Mouse (Mus musculus): ENCODE data around the gene Prepl.
A peak's percentile ranks its signal among the peaks of the same experiment; 100 is the strongest.

Gene Prepl

DNA sequence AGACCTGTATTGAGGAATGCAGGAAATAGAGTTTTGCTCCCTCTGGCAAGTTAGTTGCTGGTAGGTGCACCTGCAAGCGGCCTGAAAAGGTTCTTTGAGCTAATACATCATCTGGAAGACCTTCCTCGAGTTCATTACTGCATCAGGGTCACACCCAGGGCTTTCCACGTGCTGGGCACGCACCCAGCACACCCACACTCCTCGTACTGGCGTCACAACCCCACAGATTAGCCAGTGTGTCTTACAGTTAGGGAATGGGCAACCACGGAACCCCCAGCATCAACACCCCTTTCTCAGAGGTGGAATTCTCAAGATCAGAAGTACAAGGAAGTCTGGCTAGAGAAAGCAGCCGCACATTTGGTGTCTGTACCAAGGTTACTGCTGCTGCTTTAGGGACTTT lies 65.8 kb downstream of the Prepl start:
- DNase-seq (ENCODE audit: low read depth, low spot score): no peak

DNA sequence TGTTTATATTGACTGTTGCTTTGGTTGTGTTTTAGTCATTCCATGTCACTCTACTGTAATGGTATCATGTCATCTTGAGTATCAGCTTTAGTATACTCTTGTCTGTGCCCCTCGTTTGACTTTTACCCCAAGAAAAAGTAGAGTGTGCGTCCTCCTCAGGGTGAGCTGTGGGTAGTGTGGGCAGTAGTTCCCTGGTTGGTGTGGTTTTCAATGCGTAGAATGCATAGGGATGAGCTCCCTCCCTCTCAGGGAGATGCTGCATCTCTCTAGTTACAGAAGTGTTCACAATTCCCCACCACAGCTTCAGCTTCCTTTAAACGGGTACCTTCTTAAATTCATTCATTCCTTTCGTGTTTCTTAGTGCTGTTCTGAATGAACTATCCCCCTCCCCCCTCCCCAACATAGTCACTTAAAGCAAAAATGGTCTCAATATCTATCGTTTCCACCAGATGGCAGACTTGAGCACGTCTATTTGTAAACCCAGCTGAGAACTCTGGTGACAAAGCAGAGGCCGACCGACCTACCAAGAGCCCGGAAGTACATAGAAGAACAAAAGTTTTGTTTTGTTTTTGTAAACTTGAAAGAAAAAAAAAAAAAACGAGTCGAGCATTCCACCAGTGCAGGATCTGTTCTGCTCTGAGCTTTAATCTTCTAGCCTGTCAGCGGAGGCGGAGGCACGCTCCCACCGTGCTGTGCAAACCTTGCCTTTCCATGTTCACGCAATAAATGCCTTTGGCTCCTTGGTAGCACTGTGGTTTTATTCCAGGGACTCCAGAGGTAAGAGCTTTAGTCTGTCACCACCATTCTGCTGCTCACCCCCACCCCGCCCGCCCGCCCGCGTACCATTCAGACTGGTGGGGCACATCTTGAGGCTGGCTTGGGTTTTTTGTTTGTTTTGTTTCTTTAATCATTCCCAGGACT lies 66.5 kb downstream of the Prepl start:
- peak; percentile 78 for DNase-seq (ENCODE audit: low read depth, low spot score)

DNA sequence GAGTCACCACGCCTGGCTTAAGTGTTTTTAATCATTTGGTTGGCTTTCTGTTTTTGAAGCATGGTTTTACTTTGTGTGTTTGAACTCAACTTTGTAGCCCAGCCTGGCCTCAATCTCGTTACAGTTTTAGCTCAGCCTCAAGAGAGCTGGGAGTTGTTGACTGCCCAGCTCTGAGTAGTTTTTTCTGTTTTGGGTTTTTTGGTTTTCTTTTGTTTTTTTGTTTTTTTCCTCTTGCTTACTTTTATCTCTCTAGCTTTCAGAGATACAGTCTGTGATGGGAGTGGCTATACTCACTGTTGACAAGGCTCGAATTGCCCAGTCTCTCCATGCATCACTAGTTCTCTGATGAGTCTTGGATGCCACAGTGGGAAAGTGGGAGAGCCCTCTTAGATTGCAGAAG lies 69.7 kb downstream of the Prepl start:
- DNase-seq (ENCODE audit: low read depth, low spot score): no peak

DNA sequence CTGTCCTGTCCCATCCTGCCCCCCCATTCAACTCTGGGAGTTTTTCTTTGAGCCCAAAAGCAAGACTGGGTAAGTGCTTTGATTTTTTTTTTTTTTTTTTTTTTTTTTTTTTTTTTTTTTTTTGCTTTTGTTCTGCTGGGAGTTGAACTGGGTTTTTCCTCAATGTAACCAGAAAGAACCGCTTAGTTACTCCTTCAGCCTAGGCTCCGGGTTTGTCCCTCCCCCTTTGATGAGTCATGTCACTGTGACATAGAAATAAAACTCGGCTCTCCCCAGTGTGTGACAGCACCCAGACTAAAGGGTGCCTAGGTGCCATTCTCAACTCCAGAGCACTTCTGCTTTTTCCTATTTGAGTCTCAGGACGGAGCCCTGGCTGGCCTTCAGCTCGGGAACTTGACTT lies 71.2 kb downstream of the Prepl start:
- DNase-seq (ENCODE audit: low read depth, low spot score): peak; percentile 38

DNA sequence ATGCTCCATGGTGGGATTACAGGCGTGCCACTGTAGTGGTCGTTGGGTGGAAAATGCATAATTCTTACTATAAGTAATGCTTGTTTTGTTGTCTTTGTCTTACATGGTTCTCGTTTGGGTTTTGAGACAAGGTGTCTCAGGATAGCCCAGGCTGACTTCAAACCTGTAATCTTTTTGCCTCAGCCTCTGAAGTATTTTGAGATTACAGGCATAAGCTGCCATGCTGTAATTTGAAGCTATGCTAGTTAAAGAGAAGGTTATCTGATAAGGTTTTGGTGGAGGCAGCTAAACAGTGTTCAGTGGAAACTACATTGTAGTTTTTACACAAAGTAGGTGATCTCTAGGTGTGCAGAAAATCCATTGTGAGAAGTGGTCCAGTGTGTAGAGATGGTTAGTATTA lies 71.7 kb downstream of the Prepl start:
- no peak for DNase-seq (ENCODE audit: low read depth, low spot score)

DNA sequence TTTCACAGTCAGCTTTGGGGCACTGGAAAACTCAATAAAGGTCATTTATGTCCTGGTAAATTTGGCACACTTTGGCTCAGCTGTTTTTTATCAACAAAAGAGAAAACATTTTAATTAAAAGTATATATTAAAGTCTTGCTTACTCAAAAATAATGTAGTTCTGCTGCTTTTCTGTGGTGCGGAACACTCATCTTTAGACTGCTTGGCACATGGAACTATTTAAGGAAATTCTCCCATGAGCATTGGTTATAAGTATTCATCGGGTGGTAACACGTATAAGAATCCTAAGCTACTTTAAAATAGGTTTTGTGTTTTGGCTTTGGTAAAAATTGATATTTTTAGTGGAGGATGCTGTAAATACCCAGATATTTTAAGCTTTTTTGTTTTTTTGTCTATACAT lies 75.4 kb downstream of the Prepl start:
- DNase-seq (ENCODE audit: low read depth, low spot score): no peak

DNA sequence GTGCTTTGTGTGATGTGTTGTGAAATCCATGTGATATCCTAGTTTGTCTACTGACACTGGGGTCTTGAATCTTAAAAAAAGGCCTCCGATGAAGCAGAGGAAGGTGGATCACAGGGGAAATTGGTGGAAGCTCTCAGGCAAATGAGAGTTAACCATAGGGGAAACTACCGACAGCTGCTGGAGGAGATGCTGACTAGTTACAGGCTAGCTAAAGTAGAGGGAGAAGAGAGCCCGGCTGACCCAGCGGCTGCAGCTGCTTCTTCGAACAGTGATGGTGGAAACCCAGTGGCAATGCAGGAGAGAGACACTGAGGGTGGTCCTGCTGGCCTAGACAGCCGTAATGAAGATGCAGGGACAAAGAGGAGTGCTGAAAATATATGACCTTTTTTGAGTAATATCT lies 76.6 kb downstream of the Prepl start:
- no peak for DNase-seq (ENCODE audit: low read depth, low spot score)

Data from 3T3-L1 (cell line).